Mouse (Mus musculus) left cerebral cortex, adult 11 months (tissue): Measurements from ENCODE around the gene Bckdk.
"Not testable (repeated sequence)": the region's sequence is repeated elsewhere in the genome, so short reads cannot be mapped to it uniquely, and the experiment has no call there.

ENCODE experiments used
- DNase-seq: peaks from one replicate; pipeline ENCODE4 v3.0.0; 2022; ENCODE audit warnings: low spot score

The Bckdk gene

DNA sequence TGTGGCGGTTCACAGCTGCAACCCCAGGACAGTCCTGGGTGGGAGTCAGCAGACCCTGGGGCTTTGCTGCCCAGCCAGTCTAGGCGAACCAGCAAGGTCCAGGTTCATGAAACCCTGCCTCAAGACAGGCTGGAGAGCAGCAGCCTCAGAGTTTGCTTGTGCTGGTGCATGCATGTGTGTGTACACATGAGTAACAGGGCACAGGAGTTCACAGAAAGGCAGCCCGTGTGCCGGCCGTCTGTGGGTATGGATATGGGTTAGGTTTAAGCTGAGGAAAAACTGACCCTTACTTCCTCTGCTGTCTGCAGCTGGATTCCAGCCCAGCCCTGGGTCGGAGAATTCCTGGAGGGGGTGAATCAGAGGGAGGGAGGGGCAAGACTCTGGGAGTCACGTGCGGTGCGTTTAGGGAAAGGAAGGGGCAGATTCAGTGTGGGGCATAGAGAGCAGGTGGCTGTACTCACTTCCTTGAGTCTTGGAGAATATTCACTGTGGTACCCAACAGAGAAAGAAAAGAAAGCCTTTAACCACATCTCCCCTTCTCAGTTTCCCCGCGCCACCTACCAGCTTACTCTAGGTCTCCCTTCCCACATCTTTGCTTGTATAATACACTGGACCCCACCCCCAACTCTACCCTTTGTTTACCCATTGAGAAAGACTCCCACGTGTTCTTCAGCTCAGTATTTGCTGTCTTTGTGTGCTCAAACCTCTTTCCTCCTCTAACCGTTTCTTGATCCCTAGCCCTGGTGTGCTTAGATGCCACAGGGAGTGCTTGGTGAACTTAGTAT is 27.7 kb downstream of the Bckdk start:
- no peak for DNase-seq

DNA sequence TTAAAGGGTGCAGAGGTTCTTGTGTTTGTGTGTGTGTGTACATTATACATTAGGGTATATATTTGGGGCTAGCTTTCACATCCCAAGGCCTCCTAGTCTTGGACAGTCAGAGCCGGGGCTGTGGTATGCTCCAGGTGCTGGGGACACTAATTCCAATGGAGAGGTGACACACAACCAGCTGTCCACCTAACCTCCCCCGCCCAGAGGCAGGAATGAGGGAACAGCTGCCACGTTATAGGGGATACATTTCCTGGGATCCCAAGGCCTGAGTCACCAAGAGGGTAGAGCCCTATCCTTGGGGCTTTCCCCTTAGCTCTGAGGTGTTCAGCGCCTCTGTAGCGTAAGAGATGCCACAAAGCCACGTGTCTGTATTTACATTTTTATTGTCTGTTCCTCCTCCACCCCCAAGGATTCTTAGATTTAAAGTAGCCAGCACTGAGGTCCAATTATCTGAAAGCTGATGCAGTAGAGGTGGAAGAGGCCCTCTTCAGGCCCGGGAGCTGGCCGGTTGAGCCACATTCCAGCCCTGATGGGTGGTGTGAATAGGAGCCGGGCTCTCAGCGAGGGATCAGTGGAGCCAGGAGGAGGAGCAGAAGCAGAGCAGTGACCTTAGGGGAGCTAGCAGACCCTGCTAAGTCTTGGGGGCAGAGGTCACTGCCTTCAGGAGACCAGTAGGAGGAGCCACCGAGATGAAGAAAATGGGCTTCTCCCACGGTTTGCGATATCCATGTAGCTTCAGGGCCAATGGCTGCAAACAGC is 28.6 kb downstream of the Bckdk start:
- DNase-seq, result no peak

DNA sequence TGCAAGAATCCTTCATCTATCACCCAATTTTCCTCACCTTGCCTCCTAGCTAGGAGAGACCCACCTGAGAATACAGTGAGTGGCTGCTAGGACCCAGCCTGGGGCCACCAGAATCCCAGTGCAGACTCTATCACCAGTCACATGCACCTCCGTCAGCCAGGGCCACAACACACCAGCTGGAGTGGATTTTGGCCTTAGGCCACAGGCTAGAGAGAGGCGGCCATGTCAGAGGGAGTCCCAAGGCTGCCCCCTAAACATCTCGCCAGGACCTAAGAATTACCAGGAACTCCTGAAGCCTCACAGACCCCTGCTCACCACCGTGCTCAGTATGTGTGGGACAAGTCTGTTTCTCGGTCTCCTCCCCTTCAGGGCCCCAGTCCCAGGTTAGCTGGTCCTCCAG is 30.2 kb downstream of the Bckdk start:
- no peak for DNase-seq

DNA sequence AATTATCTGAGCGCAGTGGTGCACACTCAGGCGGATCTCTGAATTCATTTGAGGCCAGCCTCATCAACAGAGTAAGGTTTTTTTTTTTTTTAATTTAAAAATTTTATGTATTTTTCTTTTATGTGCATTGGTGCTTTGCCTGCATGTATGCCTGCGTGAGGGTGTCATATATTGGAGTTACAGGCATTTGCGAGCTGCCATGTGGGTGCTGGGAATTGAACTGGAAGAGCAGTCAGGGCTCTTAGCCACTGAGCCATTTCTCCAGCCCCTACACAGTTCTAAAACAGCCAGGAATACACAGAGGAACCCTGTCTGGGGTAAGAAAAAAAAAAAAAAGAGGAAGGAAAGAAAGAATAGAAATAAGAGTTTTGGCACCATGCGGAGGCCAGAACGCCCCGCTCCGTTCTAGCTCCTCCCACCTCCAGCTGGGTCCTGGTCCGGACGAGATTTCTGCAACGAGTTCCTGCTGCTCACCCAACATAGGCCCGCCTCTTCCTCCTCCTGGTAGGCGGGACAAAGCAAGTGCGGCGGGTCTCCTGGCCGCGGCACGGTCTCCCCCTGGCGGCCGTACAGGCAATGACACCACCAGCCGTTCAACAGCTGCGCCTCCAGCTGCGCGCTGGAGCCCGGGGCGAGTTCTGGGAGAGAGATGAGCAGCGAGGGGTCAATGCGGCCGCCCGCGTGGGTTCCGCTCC is 31.3 kb downstream of the Bckdk start:
- peak; percentile 94 for DNase-seq

DNA sequence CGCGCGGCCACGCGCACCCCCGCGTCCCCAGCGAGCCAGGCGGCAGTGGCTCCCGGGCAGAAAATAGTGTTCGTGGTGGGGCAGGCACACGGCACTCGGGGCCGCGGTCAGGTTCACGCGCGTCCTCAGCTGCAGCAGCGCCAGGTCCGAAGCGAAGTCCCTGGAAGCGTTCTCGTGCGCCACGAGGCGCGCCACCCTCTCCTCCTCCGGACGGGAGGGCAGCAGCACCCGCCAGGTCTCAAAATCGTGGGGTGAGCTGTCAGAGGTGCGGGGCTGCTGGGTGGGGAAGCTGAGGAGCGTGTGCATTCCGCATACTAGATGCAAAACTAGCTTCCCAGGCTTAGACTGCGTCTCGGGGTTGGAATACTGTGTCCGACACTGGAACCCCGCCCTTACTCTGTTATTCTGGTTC is 31.9 kb downstream of the Bckdk start:
- no peak for DNase-seq

DNA sequence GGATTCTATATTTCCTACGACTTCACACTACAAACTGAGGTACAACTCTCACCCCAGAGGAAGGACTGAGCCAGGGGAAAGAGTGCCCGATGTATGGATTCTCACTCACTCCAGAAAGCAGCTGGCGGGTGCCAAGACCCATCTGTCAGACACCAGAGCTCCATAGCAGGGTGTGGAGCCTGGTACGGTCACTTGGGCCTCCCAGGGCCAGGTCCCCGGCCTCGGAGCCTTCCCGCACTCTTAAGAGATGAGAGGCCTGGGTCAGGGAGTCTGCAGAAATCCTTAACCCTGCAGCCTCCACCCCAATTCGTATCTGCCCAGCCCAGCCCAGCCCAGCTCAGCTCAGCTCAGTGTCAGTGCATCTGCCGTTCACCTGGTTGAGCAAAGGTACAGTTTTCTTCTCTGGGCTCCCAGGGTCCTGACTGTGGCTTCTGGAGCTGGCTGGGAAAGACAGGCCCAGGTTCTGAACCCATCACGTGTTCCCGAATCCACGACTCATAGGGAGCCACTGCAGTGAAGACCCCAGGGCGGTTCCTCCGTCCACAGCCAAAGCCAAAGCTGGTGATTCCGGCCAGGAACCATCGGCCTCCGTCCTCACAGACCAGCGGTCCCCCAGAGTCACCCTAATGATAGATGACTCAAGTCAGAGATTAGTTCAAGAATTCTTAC is 32.5 kb downstream of the Bckdk start:
- no peak for DNase-seq

DNA sequence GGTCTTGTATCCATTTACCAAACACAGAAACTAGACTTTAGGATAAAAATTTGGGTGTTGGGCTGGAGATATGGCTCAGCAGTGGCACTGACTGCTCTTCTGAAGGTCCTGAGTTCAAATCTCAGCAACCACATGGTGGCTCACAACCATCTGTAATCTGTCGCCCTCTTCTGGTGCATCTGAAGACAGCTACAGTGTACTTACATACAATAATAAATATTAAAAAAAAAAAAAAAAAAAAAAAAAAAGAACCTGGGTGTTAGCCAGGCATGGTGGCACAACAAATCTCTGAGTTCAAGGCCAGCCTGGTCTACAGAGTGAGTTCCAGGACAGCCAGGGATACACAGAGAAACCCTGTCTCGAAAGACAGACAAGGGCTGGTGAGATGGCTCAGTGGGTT is 38.2 kb downstream of the Bckdk start:
- not testable (repeated sequence) for DNase-seq

DNA sequence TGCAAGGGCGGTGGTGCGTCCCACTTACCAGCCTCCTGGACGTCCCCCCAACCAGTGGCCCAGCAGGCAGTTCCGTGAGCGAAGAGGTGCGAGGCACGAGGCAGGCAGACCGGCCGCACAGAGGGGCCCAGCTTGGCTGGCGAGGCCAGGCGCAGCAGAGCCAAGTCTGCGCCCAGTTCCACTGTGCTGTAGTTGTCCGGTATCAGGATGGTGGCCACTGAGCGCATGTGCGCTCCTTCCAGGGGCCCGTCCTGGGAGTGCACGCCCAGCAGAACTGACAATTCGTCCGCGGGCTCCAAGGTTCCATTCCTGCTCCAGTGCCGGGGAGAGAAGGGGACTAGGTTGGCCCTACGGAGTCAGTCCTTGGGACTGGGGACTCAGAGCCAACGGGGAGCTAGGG is 40.7 kb downstream of the Bckdk start:
- no peak for DNase-seq

DNA sequence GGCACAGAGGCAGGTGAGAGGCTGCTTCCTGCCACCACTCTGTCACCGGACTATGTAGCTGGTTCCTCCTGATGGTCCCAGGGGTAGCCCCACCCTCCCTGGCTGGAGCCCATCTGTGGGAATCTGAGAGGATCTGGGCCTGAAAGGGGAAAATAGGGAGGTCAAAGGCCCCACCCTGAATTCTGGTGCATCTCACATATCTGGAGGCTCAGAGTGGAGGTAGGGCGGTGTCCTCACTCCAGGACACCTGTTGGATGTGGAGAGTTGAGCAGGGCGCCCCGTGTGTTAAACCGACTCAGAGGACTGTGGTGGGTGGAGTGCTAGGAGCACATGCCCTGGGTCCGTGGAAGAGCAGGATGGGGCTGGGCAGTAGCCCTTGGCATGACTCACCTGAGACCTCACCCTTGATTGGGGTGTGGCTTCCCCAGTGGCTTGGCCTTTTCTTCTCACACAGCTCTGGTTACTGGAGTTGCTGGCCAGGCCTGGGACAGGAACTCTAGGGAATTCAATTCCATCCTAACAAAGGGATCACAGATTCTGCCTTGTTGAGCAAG is 42.7 kb downstream of the Bckdk start, which contains the start of gene Prss36:
Gene Prss36 (minus strand): TSS at position 256 of the 554 bp plus-strand sequence.
- DNase-seq, result no peak

DNA sequence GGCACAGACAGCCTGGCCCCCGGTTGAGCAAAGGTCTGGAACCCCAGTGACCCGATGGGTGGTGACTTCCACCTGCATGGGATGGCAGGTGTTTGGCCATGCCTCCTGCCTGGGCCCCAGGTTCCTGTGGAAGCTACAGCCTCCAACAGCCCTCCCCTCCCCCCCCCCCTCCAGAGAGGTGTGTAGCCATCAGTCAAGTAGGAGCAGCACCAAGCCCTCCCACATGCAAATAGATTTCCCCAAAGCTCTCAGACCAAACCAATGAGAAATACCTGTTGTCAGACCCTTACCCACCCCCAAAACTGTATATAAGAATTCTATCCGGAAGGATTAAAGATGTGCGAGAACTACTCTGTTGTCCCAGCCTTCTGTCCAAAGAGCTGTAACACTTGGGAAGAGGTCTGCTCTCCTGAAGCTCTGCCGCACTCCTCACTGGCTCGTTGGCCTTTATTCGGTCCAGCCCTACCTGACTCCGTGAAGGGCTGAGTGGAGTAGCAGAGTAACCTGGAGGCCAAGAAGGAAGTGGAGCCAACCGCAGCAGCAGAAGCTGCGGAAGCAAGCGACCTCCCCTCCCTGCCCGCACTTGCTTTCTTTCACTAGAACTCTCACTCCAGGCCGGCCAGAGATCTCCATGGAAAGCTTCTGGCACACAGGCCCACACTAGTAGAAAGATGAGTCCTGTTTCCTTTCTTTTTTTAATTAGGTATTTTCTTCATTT is 49.1 kb downstream of the Bckdk start:
- DNase-seq, result no peak

DNA sequence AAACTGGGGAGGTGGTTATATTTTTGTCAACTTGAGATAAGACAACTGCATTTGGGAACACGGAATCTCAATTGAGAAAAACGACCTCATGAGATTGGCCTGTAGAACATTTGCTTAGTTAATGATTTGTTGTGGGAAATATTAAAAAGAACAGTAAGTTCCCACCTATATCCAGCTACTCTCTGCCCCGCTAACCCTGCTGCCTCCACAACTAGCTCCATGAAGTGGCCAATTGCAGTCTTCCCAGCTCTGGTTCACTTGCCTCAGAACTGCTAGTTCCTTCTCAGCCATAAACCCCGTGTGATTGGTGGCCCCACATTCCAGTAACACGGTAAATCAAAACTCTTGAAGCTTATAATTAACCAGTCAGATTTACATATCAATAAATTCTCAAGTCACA is 55.5 kb downstream of the Bckdk start:
- no peak for DNase-seq
